Mouse (Mus musculus): ENCODE measurements around the gene Pcbp3.

DNA sequence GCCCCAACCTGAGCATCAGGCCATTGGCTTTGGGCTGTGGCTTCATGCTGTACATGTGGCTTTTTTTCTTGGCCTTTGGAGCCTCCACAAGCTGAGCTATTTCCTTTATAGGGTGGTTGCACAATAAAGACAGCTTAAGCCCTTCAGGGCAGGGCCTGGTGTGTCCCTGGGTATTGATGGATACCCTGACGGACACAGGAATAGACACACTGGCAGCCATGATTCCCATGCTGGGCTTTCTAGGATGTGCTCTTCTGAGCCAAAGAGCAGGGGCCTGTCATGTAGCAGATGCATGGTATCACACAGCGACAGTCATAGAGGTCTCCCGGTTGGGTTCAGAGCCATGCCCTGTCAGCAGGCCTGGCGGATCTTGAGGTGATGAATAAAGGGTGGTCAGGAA, 234.8 kb downstream of the Pcbp3 start:
- TF ChIP-seq TAL1 (IDR thresholded peaks at IDR 0.05; ENCODE audit: low read length) (no peak), GATA1 (IDR thresholded peaks at IDR 0.05; ENCODE audit: low read length) (no peak)

Measured in erythroblast, embryonic 14.5 days (primary cell).